Mouse (Mus musculus): ENCODE data around the gene Apela. TPM values are rescaled to one million over a fixed set of nuclear protein-coding genes. Genes with fewer than 3 reads are reported as not detected.

Gene Apela
- polyA plus RNA-seq, 1 experiment = 96.4 TPM

DNA sequence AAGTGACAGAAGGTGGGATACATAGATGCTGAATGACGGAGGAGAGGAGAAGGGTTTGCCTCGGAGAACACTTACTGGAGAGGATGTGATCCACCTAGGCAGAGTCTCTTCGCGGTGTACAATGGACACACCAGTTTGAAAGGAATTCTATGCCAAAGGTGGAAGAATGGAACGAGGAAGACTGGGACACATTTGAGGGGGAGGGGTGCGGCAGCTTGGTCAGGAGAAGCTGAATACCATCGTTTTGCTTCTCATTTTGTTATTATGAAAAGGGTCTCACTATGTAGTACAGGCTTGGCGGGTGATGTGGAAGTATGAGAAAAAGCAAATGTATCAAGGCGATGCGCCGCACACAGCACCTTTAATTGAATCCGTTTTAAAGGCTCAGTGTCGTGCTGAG lies 4.1 kb downstream of the Apela start:
- H3K4me1 ChIP-seq (ENCODE audit: control insufficient read depth, insufficient read depth, low read length) = no peaks in the 10 kb centered on the region
- TF ChIP-seq EP300 (IDR thresholded peaks at IDR 0.05; ENCODE audit: insufficient read depth, low read depth, low read length) (no peak), POLR2A (IDR thresholded peaks at IDR 0.05; ENCODE audit: insufficient read depth, low read length) (no peak), CTCF (IDR thresholded peaks at IDR 0.05; ENCODE audit: low read depth, low read length) (no peak)
- H3K9me3 ChIP-seq (replicated peaks; ENCODE audit: control insufficient read depth, insufficient read depth, low read length, poor library complexity, severe bottlenecking) = no peaks in the 10 kb centered on the region
- peak overlapping the region; percentile 99 for H3K27ac ChIP-seq (ENCODE audit: insufficient read depth, low read length)
- peaks cover 13% of the 10 kb centered on the region for H3K36me3 ChIP-seq (ENCODE audit: control insufficient read depth, insufficient read depth, low read length, poor library complexity, severe bottlenecking)
- peak overlapping the region; percentile 40 for H3K9ac ChIP-seq (ENCODE audit: low read depth, poor library complexity, severe bottlenecking)
- 0 out of 2 replicates have a peak overlapping the region, but pooled peaks have one; percentile 10 for H3K4me3 ChIP-seq (ENCODE audit: low read depth, low read length)
- no peaks in the 10 kb centered on the region for H3K27me3 ChIP-seq (ENCODE audit: control insufficient read depth, insufficient read depth, low read length, poor library complexity, severe bottlenecking)

- no peaks in the 10 kb centered on the region for H3K4me1 ChIP-seq (ENCODE audit: control insufficient read depth, insufficient read depth, low read length)
- 0 out of 2 replicates have a peak overlapping the region, but pooled peaks have one; percentile 99 for H3K27ac ChIP-seq (ENCODE audit: insufficient read depth, low read length)
- 0 out of 2 replicates have a peak overlapping the region, but pooled peaks have one; percentile 40 for H3K9ac ChIP-seq (ENCODE audit: low read depth, poor library complexity, severe bottlenecking)
- H3K27me3 ChIP-seq (ENCODE audit: control insufficient read depth, insufficient read depth, low read length, poor library complexity, severe bottlenecking) = no peaks in the 10 kb centered on the region
- H3K9me3 ChIP-seq (replicated peaks; ENCODE audit: control insufficient read depth, insufficient read depth, low read length, poor library complexity, severe bottlenecking) = no peaks in the 10 kb centered on the region
- TF ChIP-seq EP300 (IDR thresholded peaks at IDR 0.05; ENCODE audit: insufficient read depth, low read depth, low read length) = no peak
- no peak for TF ChIP-seq CTCF (IDR thresholded peaks at IDR 0.05; ENCODE audit: low read depth, low read length)
- TF ChIP-seq POLR2A (IDR thresholded peaks at IDR 0.05; ENCODE audit: insufficient read depth, low read length) = no peak
- H3K36me3 ChIP-seq (ENCODE audit: control insufficient read depth, insufficient read depth, low read length, poor library complexity, severe bottlenecking) = peaks cover 15% of the 10 kb centered on the region
- no peak overlapping the region for H3K4me3 ChIP-seq (ENCODE audit: low read depth, low read length)
These were observed 5.0 kb downstream of the Apela start for GRCm38 (mm10) chr8:65032107-65032506.

GRCm38 (mm10) chr8:65030735-65031485 lies 6.2 kb downstream of the Apela start:
- H3K9ac ChIP-seq (ENCODE audit: low read depth, poor library complexity, severe bottlenecking) = no peak overlapping the region

GRCm38 (mm10) chr8:65029776-65030175 lies 7.4 kb downstream of the Apela start:
- Histone ChIP-seq H3K4me1 (ENCODE audit: control insufficient read depth, insufficient read depth, low read length) (no peaks in the 10 kb centered on the region), H3K27ac (ENCODE audit: insufficient read depth, low read length) (no peak overlapping the region), H3K36me3 (ENCODE audit: control insufficient read depth, insufficient read depth, low read length, poor library complexity, severe bottlenecking) (peaks cover 18% of the 10 kb centered on the region), H3K9ac (ENCODE audit: low read depth, poor library complexity, severe bottlenecking) (no peak overlapping the region), H3K9me3 (replicated peaks; ENCODE audit: control insufficient read depth, insufficient read depth, low read length, poor library complexity, severe bottlenecking) (no peaks in the 10 kb centered on the region), H3K4me3 (ENCODE audit: low read depth, low read length) (no peak overlapping the region), H3K27me3 (ENCODE audit: control insufficient read depth, insufficient read depth, low read length, poor library complexity, severe bottlenecking) (no peaks in the 10 kb centered on the region)
- TF ChIP-seq CTCF (IDR thresholded peaks at IDR 0.05; ENCODE audit: low read depth, low read length) (no peak), EP300 (IDR thresholded peaks at IDR 0.05; ENCODE audit: insufficient read depth, low read depth, low read length) (no peak), POLR2A (IDR thresholded peaks at IDR 0.05; ENCODE audit: insufficient read depth, low read length) (no peak)

More at GRCm38 (mm10) chr8:65030735-65031485, 6.2 kb downstream of the Apela start:
- Histone ChIP-seq H3K4me1 (ENCODE audit: control insufficient read depth, insufficient read depth, low read length) (no peaks in the 10 kb centered on the region), H3K27ac (ENCODE audit: insufficient read depth, low read length) (no peak overlapping the region), H3K9me3 (replicated peaks; ENCODE audit: control insufficient read depth, insufficient read depth, low read length, poor library complexity, severe bottlenecking) (no peaks in the 10 kb centered on the region), H3K27me3 (ENCODE audit: control insufficient read depth, insufficient read depth, low read length, poor library complexity, severe bottlenecking) (no peaks in the 10 kb centered on the region), H3K36me3 (ENCODE audit: control insufficient read depth, insufficient read depth, low read length, poor library complexity, severe bottlenecking) (peaks cover 23% of the 10 kb centered on the region), H3K4me3 (ENCODE audit: low read depth, low read length) (no peak overlapping the region)
- TF ChIP-seq EP300 (IDR thresholded peaks at IDR 0.05; ENCODE audit: insufficient read depth, low read depth, low read length) (no peak), POLR2A (IDR thresholded peaks at IDR 0.05; ENCODE audit: insufficient read depth, low read length) (no peak), CTCF (IDR thresholded peaks at IDR 0.05; ENCODE audit: low read depth, low read length) (no peak)

GRCm38 (mm10) chr8:65028959-65029686 lies 8.0 kb downstream of the Apela start:
- H3K27ac ChIP-seq (ENCODE audit: insufficient read depth, low read length) = no peak overlapping the region
- H3K9me3 ChIP-seq (replicated peaks; ENCODE audit: control insufficient read depth, insufficient read depth, low read length, poor library complexity, severe bottlenecking) = no peaks in the 10 kb centered on the region
- no peaks in the 10 kb centered on the region for H3K4me1 ChIP-seq (ENCODE audit: control insufficient read depth, insufficient read depth, low read length)
- H3K4me3 ChIP-seq (ENCODE audit: low read depth, low read length) = no peak overlapping the region
- peaks cover 18% of the 10 kb centered on the region for H3K36me3 ChIP-seq (ENCODE audit: control insufficient read depth, insufficient read depth, low read length, poor library complexity, severe bottlenecking)
- H3K9ac ChIP-seq (ENCODE audit: low read depth, poor library complexity, severe bottlenecking) = no peak overlapping the region
- no peaks in the 10 kb centered on the region for H3K27me3 ChIP-seq (ENCODE audit: control insufficient read depth, insufficient read depth, low read length, poor library complexity, severe bottlenecking)
- TF ChIP-seq CTCF (IDR thresholded peaks at IDR 0.05; ENCODE audit: low read depth, low read length) (peak; percentile 66), POLR2A (IDR thresholded peaks at IDR 0.05; ENCODE audit: insufficient read depth, low read length) (no peak)

GRCm38 (mm10) chr8:65022485-65022884 lies 14.7 kb downstream of the Apela start:
- H3K4me3 ChIP-seq (ENCODE audit: low read depth, low read length) = no peak overlapping the region
- no peak overlapping the region for H3K9ac ChIP-seq (ENCODE audit: low read depth, poor library complexity, severe bottlenecking)
- no peaks in the 10 kb centered on the region for H3K27me3 ChIP-seq (ENCODE audit: control insufficient read depth, insufficient read depth, low read length, poor library complexity, severe bottlenecking)
- peaks cover 7% of the 10 kb centered on the region for H3K9me3 ChIP-seq (replicated peaks; ENCODE audit: control insufficient read depth, insufficient read depth, low read length, poor library complexity, severe bottlenecking)
- H3K27ac ChIP-seq (ENCODE audit: insufficient read depth, low read length) = no peak overlapping the region
- no peaks in the 10 kb centered on the region for H3K4me1 ChIP-seq (ENCODE audit: control insufficient read depth, insufficient read depth, low read length)
- TF ChIP-seq CTCF (IDR thresholded peaks at IDR 0.05; ENCODE audit: low read depth, low read length) = no peak
- no peak for TF ChIP-seq POLR2A (IDR thresholded peaks at IDR 0.05; ENCODE audit: insufficient read depth, low read length)
- no peak for TF ChIP-seq EP300 (IDR thresholded peaks at IDR 0.05; ENCODE audit: insufficient read depth, low read depth, low read length)
- peaks cover 8% of the 10 kb centered on the region for H3K36me3 ChIP-seq (ENCODE audit: control insufficient read depth, insufficient read depth, low read length, poor library complexity, severe bottlenecking)

Measured in ES-Bruce4 (cell line).